Mouse (Mus musculus) CH12.LX (cell line): ENCODE data around the gene Nsmce1. TPM values are rescaled to one million over a fixed set of nuclear protein-coding genes. Genes with fewer than 3 reads are reported as not detected.

ENCODE experiments used
- DNase-seq: peaks from one replicate; pipeline ENCODE4 v3.0.0-alpha.2; 2013; ENCODE audit errors: extremely low read depth
- H3K27ac ChIP-seq: 2 replicates; pipeline ENCODE4 v1.5.1; 2012; ENCODE audit warnings: low read depth, mild to moderate bottlenecking, control low read depth, moderate library complexity; ENCODE audit not compliant: insufficient read depth
- H3K27me3 ChIP-seq: replicated peaks from 2 replicates; pipeline ENCODE3; 2012; ENCODE audit warnings: inconsistent platforms
- H3K36me3 ChIP-seq, 2 experiments: replicated peaks in 1 of 2; 2 replicates each; pipeline versions ENCODE3 to v1.6.1; 2012; ENCODE audit warnings: inconsistent platforms in 1 of 2, low read length in 1 of 2, mild to moderate bottlenecking in 1 of 2, mixed read lengths in 1 of 2, moderate library complexity in 1 of 2; ENCODE audit not compliant: control insufficient read depth in 1 of 2, insufficient read depth in 1 of 2
- H3K4me1 ChIP-seq, 2 experiments: 2 replicates each; pipeline ENCODE4 v1.6.1; 2012; ENCODE audit warnings: inconsistent platforms in 1 of 2, moderate library complexity in 1 of 2; ENCODE audit not compliant: insufficient read depth in 2 of 2, control insufficient read depth in 1 of 2
- H3K4me2 ChIP-seq: 2 replicates; pipeline ENCODE4 v1.6.1; 2012; ENCODE audit warnings: low read depth, mild to moderate bottlenecking, control low read depth; ENCODE audit not compliant: poor library complexity, insufficient read depth, severe bottlenecking
- H3K4me3 ChIP-seq, 3 experiments: fragments of 150-350 bp in 1 of 3; sonication (generic) in 1 of 3; replicated peaks in 1 of 3; 2 replicates each; pipeline versions ENCODE3 to v1.5.1; 2011 to 2012; ENCODE audit warnings: low read depth in 2 of 3, low read length in 2 of 3, mild to moderate bottlenecking in 2 of 3, moderate library complexity in 2 of 3, control low read depth in 1 of 3, improper control_type of control experiment in 1 of 3, inconsistent platforms in 1 of 3, mixed read lengths in 1 of 3; ENCODE audit not compliant: poor library complexity in 1 of 3
- H3K79me2 ChIP-seq: replicated peaks from 2 replicates; pipeline ENCODE4 v1.6.1; 2012; ENCODE audit warnings: mild to moderate bottlenecking, moderate library complexity; ENCODE audit not compliant: control insufficient read depth, poor library complexity, insufficient read depth, severe bottlenecking; ENCODE audit errors: extremely low read depth
- H3K9ac ChIP-seq: 2 replicates; pipeline ENCODE4 v1.6.1; 2012; ENCODE audit warnings: low read depth, mild to moderate bottlenecking, control low read depth, moderate library complexity; ENCODE audit not compliant: insufficient read depth
- H3K9me3 ChIP-seq: replicated peaks from 2 replicates; pipeline ENCODE3; 2012; ENCODE audit warnings: low read length, inconsistent platforms, mixed read lengths
- E2F4 ChIP-seq: IDR thresholded peaks from 2 replicates; pipeline ENCODE4 v1.6.1; 2011; ENCODE audit warnings: low read depth, low read length, improper control_type of control experiment; ENCODE audit not compliant: insufficient replicate concordance
- ELF1 ChIP-seq: IDR thresholded peaks from 2 replicates; pipeline ENCODE4 v1.6.1; 2014; ENCODE audit warnings: low read depth, mild to moderate bottlenecking, inconsistent platforms, low read length, improper control_type of control experiment
- EP300 ChIP-seq: IDR thresholded peaks from 2 replicates; pipeline ENCODE4 v1.6.1; 2011; ENCODE audit warnings: low read length, improper control_type of control experiment
- GABPA ChIP-seq: IDR thresholded peaks from 2 replicates; pipeline ENCODE4 v1.6.1; 2012; ENCODE audit warnings: low read depth, low read length, improper control_type of control experiment, inconsistent platforms; ENCODE audit not compliant: insufficient replicate concordance
- JUND ChIP-seq: conservative IDR thresholded peaks from 2 replicates; pipeline ENCODE4 v1.6.1; 2011; ENCODE audit warnings: low read depth, low read length, improper control_type of control experiment
- KAT2A ChIP-seq: IDR thresholded peaks from 2 replicates; pipeline ENCODE4 v1.6.1; 2012; ENCODE audit warnings: low read length, improper control_type of control experiment, inconsistent platforms; ENCODE audit not compliant: insufficient replicate concordance
- MAFK ChIP-seq: IDR thresholded peaks from 2 replicates; pipeline ENCODE4 v1.6.1; 2011; ENCODE audit warnings: low read length, improper control_type of control experiment; ENCODE audit not compliant: insufficient replicate concordance
- MAX ChIP-seq: IDR thresholded peaks from 2 replicates; pipeline ENCODE4 v1.6.1; 2011; ENCODE audit warnings: low read length, improper control_type of control experiment
- MYC ChIP-seq: IDR thresholded peaks from 2 replicates; pipeline ENCODE4 v1.6.1; 2011; ENCODE audit warnings: low read depth, mild to moderate bottlenecking, improper control_type of control experiment, low read length
- RCOR1 ChIP-seq: conservative IDR thresholded peaks from 2 replicates; pipeline ENCODE4 v1.6.1; 2012; ENCODE audit warnings: low read depth, mild to moderate bottlenecking, inconsistent platforms, low read length, improper control_type of control experiment
- TCF12 ChIP-seq: IDR thresholded peaks from 2 replicates; pipeline ENCODE4 v1.6.1; 2014; ENCODE audit warnings: low read depth, mild to moderate bottlenecking, inconsistent platforms, low read length, improper control_type of control experiment
- USF1 ChIP-seq: IDR thresholded peaks from 2 replicates; pipeline ENCODE4 v1.6.1; 2014; ENCODE audit warnings: low read depth, mild to moderate bottlenecking, inconsistent platforms, low read length, improper control_type of control experiment
- USF2 ChIP-seq: conservative IDR thresholded peaks from 2 replicates; pipeline ENCODE4 v1.6.1; 2011; ENCODE audit warnings: low read depth, low read length, improper control_type of control experiment
- ZC3H11A ChIP-seq: IDR thresholded peaks from 2 replicates; pipeline ENCODE4 v1.6.1; 2012; ENCODE audit warnings: low read depth, mild to moderate bottlenecking, inconsistent platforms, low read length, improper control_type of control experiment
- dilution Hi-C: fragments of 300-500 bp; cut with MboI; formaldehyde crosslinking; loops from 2 replicates; pipeline ENCODE4 v1.14.3; 2020; ENCODE audit warnings: low sequenced_read_pairs; ENCODE audit not compliant: extremely low pct_unique_long_range_greater_than_20kb, extremely low pct_ligation_motif_present
- in situ Hi-C: fragments of 300-500 bp; cut with MboI; formaldehyde crosslinking; loops from 3 replicates; pipeline ENCODE4 v1.14.3; 2019; ENCODE audit warnings: low sequenced_read_pairs, low pct_ligation_motif_present, low pct_unique_long_range_greater_than_20kb, mixed read lengths
- polyA plus RNA-seq: library from polyadenylated mRNA; unstranded; fragments of >175 nt; gene quantifications from 2 replicates; pipeline ENCODE4 v1.2.1, GENCODE M21; 2012; ENCODE audit warnings: low read depth; ENCODE audit not compliant: insufficient read length
- total RNA-seq, 2 experiments: library from RNA; depleted of rRNA; stranded (reverse); fragments of 300-350 nt in 1 of 2; fragments of >200 nt in 1 of 2; gene quantifications; 2 replicates each; pipeline ENCODE4 v1.2.3; 2012 to 2014

Nsmce1 gene
- total and polyA plus RNA-seq, 3 experiments = 52.0 to 74.8 (median 61.9) TPM

DNA sequence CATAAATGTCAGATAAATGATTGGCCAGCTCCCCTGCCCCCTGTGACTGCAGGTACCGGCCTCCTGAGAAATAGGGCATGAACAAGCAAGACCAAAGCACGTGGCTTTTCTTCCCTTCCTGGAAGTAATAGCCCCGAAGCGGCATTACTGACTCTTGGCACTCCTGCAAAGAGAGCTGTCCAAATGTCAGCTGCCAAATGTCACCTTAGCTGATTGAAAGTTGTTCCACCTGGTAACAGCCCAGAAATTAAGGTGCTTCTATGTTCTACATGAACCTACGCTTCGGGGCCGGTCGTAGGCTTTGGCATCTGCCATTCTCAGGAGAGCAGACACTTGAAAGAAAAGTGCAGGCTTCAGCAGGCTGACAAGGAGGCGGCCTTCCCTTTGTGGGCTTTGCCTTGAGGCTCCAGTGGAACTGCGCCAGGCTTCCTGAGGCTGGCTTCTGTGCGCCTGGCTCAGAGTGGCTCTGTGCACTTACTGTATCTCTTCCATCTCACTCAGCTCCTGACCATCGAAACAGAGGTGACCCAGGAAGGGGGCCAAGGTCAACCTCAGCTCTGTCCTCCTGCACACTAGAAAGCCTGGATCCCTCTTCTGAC lies 63.8 kb downstream of the Nsmce1 start:
- Histone ChIP-seq H3K36me3 (no peaks in the 10 kb centered on the region), H3K4me2 (no peak overlapping the region), H3K9me3 (peaks cover 17% of the 10 kb centered on the region), H3K79me2 (no peaks in the 10 kb centered on the region), H3K4me3 (no peak overlapping the region), H3K27ac (no peak overlapping the region), H3K27me3 (peaks cover 32% of the 10 kb centered on the region), H3K4me1 (peaks cover 0 to 9% of the 10 kb centered on the region in 2 experiments; a peak in 2 of 4 replicates), H3K9ac (no peak overlapping the region)
- TF ChIP-seq GABPA (no peak), MAX (no peak), JUND (no peak), USF2 (no peak), KAT2A (no peak), MYC (no peak), MAFK (no peak), RCOR1 (no peak), TCF12 (no peak), ZC3H11A (no peak), E2F4 (no peak), EP300 (no peak)
- in situ Hi-C loops = no loop called here
- dilution Hi-C loops = no loop called here
- no peak for DNase-seq

DNA sequence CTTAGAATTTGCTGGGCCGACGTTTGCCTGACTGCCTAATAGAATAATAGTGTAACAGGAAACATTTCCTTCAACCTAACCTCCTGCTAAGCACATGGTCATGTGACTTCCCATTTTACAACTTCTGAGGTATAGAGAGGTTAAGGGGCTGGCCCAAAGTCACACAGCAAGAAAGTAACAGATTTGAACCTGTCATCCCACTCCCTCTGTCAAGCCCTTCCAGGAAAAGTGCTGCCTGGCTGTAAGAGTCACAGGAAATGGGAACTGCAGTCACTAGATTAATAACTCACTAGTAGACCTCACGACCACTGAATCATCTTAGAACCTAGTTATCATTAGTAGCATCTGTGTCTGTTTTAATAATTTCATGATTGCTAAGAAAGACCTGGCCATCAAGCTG lies 68.3 kb downstream of the Nsmce1 start:
- in situ Hi-C loops (no loop called here), dilution Hi-C loops (no loop called here)
- peaks cover 4% of the 10 kb centered on the region for H3K9me3 ChIP-seq
- peak; percentile 14 for DNase-seq
- H3K4me1 ChIP-seq = peaks cover 0 to 17% of the 10 kb centered on the region in 2 experiments; a peak in 2 of 4 replicates
- TF ChIP-seq ZC3H11A (no peak), USF1 (peak; percentile 35; the same call in 1 of the 2 replicates), GABPA (no peak), USF2 (0 out of 2 replicates have a peak, but pooled peaks have one; percentile 35), ELF1 (no peak)
- no peaks in the 10 kb centered on the region for H3K79me2 ChIP-seq
- H3K36me3 ChIP-seq = no peaks in the 10 kb centered on the region
- no peak overlapping the region for H3K4me2 ChIP-seq
- H3K27me3 ChIP-seq = peaks cover 19% of the 10 kb centered on the region
- no peak overlapping the region for H3K9ac ChIP-seq
- no peak overlapping the region for H3K4me3 ChIP-seq
- H3K27ac ChIP-seq = no peak overlapping the region
